Mouse (Mus musculus): ENCODE measurements around the gene Krt23.

Gene Krt23

GRCm38 (mm10) chr11:99454044-99454443 lies 38.9 kb downstream of the Krt23 start:
- DNase-seq (ENCODE audit: low read depth, low spot score), result no peak

- no peak for DNase-seq (ENCODE audit: low read depth, low spot score)
Measured at GRCm38 (mm10) chr11:99448769-99449168, 44.2 kb downstream of the Krt23 start.

DNA sequence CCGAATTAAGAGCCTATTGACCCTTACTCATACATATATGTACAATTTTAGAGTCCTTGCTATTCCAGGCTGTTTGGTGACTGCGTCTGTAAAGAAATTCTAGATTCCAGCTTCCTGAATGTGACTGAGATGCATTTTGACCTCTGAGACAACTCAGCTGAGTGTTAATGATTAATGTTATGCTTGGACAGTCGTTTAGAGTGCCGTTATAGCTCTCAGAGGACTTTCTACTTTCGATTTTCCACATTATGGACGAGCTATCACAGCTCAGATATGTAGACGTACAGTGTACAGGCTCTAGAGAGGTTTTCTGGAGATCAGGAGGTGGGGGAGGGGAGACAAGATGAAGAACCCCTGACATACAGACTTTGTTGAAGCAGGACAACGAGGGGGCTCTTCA lies 51.7 kb downstream of the Krt23 start:
- no peak for DNase-seq (ENCODE audit: low read depth, low spot score)

- DNase-seq (ENCODE audit: low read depth, low spot score), result no peak
Measured at GRCm38 (mm10) chr11:99439465-99439864, 53.5 kb downstream of the Krt23 start.

GRCm38 (mm10) chr11:99437972-99438371 lies 55.0 kb downstream of the Krt23 start, which contains the start of gene Krt20:
TSS of gene Krt20 (minus strand) at chr11:99438150.
- DNase-seq (ENCODE audit: low read depth, low spot score), result no peak

- DNase-seq (ENCODE audit: low read depth, low spot score), result no peak
Measured at GRCm38 (mm10) chr11:99436625-99437024, 56.3 kb downstream of the Krt23 start.

GRCm38 (mm10) chr11:99430670-99431069 lies 62.3 kb downstream of the Krt23 start:
- no peak for DNase-seq (ENCODE audit: low read depth, low spot score)
